Mouse (Mus musculus) hindbrain, postnatal 0 days (tissue): ENCODE results near the gene Lrp4. TPM values are rescaled to one million over a fixed set of nuclear protein-coding genes. Genes with fewer than 3 reads are reported as not detected.

Experiments used
- ATAC-seq: fragments of 200-750 bp; cut with Nextera tagmentation; 2 replicates; pipeline ENCODE4 v1.8.0; 2017; ENCODE audit warnings: mild to moderate bottlenecking, moderate TSS enrichment, moderate library complexity
- DNase-seq: peaks from one replicate; pipeline ENCODE4 v3.0.0-alpha.2; 2015; ENCODE audit warnings: low spot score
- H3K27ac ChIP-seq: fragments of 300-500 bp; sonication (generic); 2 replicates; pipeline ENCODE4 v1.5.1; 2014; ENCODE audit warnings: mild to moderate bottlenecking
- H3K27me3 ChIP-seq: fragments of 300-500 bp; sonication (generic); 2 replicates; pipeline ENCODE4 v1.6.1; 2014; ENCODE audit warnings: low read length, mixed read lengths; ENCODE audit not compliant: insufficient read depth
- H3K36me3 ChIP-seq: fragments of 300-500 bp; sonication (generic); 2 replicates; pipeline ENCODE4 v1.6.1; 2014; ENCODE audit warnings: low read length, mixed read lengths; ENCODE audit not compliant: insufficient read depth
- H3K4me1 ChIP-seq: fragments of 300-500 bp; sonication (generic); 2 replicates; pipeline ENCODE4 v1.6.1; 2014; ENCODE audit warnings: antibody characterized with exemption, low read length, mixed read lengths; ENCODE audit not compliant: insufficient read depth
- H3K4me2 ChIP-seq: fragments of 300-500 bp; sonication (generic); 2 replicates; pipeline ENCODE4 v1.6.1; 2014; ENCODE audit warnings: low read depth, mild to moderate bottlenecking, low read length, moderate library complexity, mixed read lengths
- H3K4me3 ChIP-seq: fragments of 300-500 bp; sonication (generic); 2 replicates; pipeline ENCODE4 v1.5.1; 2014; ENCODE audit warnings: low read length
- H3K9ac ChIP-seq: fragments of 300-500 bp; sonication (generic); replicated peaks from 2 replicates; pipeline ENCODE4 v1.6.1; 2014; ENCODE audit warnings: mild to moderate bottlenecking, low read length, moderate library complexity, mixed read lengths
- H3K9me3 ChIP-seq: fragments of 300-500 bp; sonication (generic); 2 replicates; pipeline ENCODE4 v1.6.1; 2016; ENCODE audit warnings: low read length, mixed read lengths
- CTCF ChIP-seq: IDR thresholded peaks from 2 replicates; pipeline ENCODE4 v1.5.1; 2016; ENCODE audit warnings: antibody characterized with exemption, control low read depth, low read depth
- WGBS: fragments of 180-500 bp; shearing (Covaris S2); extraction: QIAGEN DNeasy Blood & Tissue Kit; methylation state at CpG from one replicate; pipeline ENCODE4 v1.1.7; 2014; 5-methylcytosine and 5-hydroxymethylcytosine counted together
- polyA plus RNA-seq: library from polyadenylated mRNA; unstranded; fragments of >200 nt; fragmentation: Nextera tagmentation; extraction: Ambion mirVana; gene quantifications from 2 replicates; pipeline ENCODE4 v1.2.1, GENCODE M21; 2015
- total RNA-seq: library from RNA; depleted of rRNA; stranded (reverse); fragments of >200 nt; gene quantifications from 2 replicates; pipeline ENCODE4 v1.2.3, GENCODE M21; 2014

Gene Lrp4
- total and polyA plus RNA-seq, 2 experiments from 2014 or later: 4.9 to 28.0 TPM

DNA sequence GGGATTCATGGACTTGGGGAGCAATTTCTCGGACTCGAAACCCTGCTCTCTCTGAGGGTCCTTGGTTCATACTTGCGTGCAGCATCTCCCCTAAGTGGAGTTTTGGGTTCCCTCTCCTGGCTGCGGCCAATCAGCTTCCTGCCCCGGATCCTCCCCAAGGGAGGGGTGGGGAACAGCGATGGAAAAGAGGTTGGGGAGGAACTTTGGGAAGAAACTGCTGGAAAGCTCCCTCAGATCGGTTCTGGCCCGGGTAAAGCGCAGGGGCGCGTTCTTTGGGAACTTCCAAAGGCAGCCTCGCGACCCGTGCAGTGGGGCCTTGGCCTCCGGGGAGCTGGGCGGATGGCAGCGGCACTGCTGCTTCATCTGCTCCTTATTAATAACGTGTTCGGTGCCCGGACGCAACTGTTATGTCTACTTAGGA lies 951 bp downstream of the Lrp4 start:
- H3K4me3 ChIP-seq: peak overlapping the region; percentile 72
- DNase-seq (peak; percentile 58), ATAC-seq (no peak)
- TF ChIP-seq CTCF: no peak
- peak overlapping the region; percentile 99 for H3K4me2 ChIP-seq
- no peaks in the 10 kb centered on the region for H3K27me3 ChIP-seq
- WGBS: 0% methylated on average over 21 of the region's 21 CpGs
- H3K4me1 ChIP-seq: peaks cover 11% of the 10 kb centered on the region; the same call in 1 of the 2 replicates
- H3K9ac ChIP-seq: peak overlapping the region; percentile 76
- H3K27ac ChIP-seq: peak overlapping the region; percentile 77
- no peaks in the 10 kb centered on the region for H3K9me3 ChIP-seq
- no peaks in the 10 kb centered on the region for H3K36me3 ChIP-seq

- H3K9ac ChIP-seq: peak overlapping the region; percentile 76
- H3K4me1 ChIP-seq: peaks cover 11% of the 10 kb centered on the region; the same call in 1 of the 2 replicates
- WGBS: under 1% methylated on average over 32 of the region's 32 CpGs
- TF ChIP-seq CTCF: peak; percentile 49; the same call in 1 of the 2 replicates
- no peaks in the 10 kb centered on the region for H3K36me3 ChIP-seq
- DNase-seq (peak; percentile 75), ATAC-seq (peak; percentile 73)
- H3K4me2 ChIP-seq: peak overlapping the region; percentile 99
- H3K4me3 ChIP-seq: peak overlapping the region; percentile 72
- H3K9me3 ChIP-seq: no peaks in the 10 kb centered on the region
- no peaks in the 10 kb centered on the region for H3K27me3 ChIP-seq
- peak overlapping the region; percentile 77 for H3K27ac ChIP-seq
These were observed 1.5 kb downstream of the Lrp4 start for GRCm38 (mm10) chr2:91458673-91459391.

GRCm38 (mm10) chr2:91460076-91460475 lies 2.8 kb downstream of the Lrp4 start:
- peak; percentile 44 for TF ChIP-seq CTCF
- Histone ChIP-seq H3K36me3 (no peaks in the 10 kb centered on the region), H3K4me3 (0 out of 2 replicates have a peak overlapping the region, but pooled peaks have one; percentile 72), H3K4me1 (peaks cover 11% of the 10 kb centered on the region; the same call in 1 of the 2 replicates), H3K9me3 (no peaks in the 10 kb centered on the region), H3K27ac (no peak overlapping the region), H3K9ac (no peak overlapping the region), H3K27me3 (no peaks in the 10 kb centered on the region), H3K4me2 (0 out of 2 replicates have a peak overlapping the region, but pooled peaks have one; percentile 99)
- DNase-seq: no peak
- WGBS: 94% methylated on average over 6 of the region's 6 CpGs
- no peak for ATAC-seq

- H3K36me3 ChIP-seq: no peaks in the 10 kb centered on the region
- no peaks in the 10 kb centered on the region for H3K9me3 ChIP-seq
- no peak overlapping the region for H3K9ac ChIP-seq
- ATAC-seq (no peak), DNase-seq (no peak)
- no peak overlapping the region for H3K4me2 ChIP-seq
- TF ChIP-seq CTCF: no peak
- no peaks in the 10 kb centered on the region for H3K27me3 ChIP-seq
- peaks cover 11% of the 10 kb centered on the region; the same call in 1 of the 2 replicates for H3K4me1 ChIP-seq
- 58% methylated on average over 7 of the region's 7 CpGs for WGBS
- H3K27ac ChIP-seq: no peak overlapping the region
- H3K4me3 ChIP-seq: no peak overlapping the region
These were observed 3.5 kb downstream of the Lrp4 start for GRCm38 (mm10) chr2:91460771-91461170.

DNA sequence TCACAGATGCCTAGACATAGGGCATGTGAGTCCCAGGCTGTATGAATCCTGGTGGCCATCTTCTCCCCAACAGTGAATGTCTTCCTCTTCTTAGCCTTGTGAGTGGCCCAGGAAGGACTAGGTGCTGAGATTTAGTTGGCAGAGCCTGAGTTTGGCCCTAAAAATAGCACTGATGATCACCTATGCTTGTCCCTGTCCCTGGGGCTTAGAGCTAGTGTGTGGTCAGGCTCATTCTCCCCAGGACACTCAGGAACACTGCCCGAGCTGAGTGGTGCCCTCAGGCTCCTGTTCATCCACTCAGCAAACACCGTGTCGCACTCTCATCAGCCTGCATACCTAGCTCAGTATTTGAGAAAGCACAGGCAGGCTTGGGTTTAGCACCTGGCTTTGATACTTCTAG lies 4.0 kb downstream of the Lrp4 start:
- 61% methylated on average over 3 of the region's 3 CpGs for WGBS
- no peak for TF ChIP-seq CTCF
- H3K4me2 ChIP-seq: no peak overlapping the region
- ATAC-seq: no peak
- H3K27ac ChIP-seq: no peak overlapping the region; the same call in 1 of the 2 replicates
- H3K9me3 ChIP-seq: no peaks in the 10 kb centered on the region
- H3K9ac ChIP-seq: no peak overlapping the region
- H3K27me3 ChIP-seq: no peaks in the 10 kb centered on the region
- H3K4me3 ChIP-seq: no peak overlapping the region
- peaks cover 11% of the 10 kb centered on the region; the same call in 1 of the 2 replicates for H3K4me1 ChIP-seq
- no peak for DNase-seq
- H3K36me3 ChIP-seq: no peaks in the 10 kb centered on the region

DNA sequence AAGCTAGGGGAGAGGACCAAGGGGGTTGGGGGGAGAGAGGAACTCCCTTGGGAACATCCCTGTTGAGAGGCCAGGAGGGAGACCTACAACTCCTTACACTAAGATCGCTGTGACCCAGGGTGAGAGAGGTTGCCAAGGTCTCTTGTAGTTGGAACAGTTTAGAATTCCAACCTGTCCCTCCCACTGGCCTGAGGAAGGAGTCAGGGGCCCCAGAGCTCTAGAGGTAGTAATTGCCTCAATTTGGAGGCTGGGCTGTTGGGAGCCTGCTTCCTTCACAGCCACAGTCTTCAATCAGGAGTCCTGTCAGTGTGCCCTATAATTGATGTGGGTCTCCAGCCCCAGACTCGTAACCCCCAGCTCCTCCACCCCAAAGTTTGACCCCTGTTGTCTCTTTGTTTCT lies 4.9 kb downstream of the Lrp4 start:
- Histone ChIP-seq H3K9me3 (no peaks in the 10 kb centered on the region), H3K36me3 (no peaks in the 10 kb centered on the region), H3K4me2 (peak overlapping the region; percentile 46), H3K4me1 (peaks cover 11% of the 10 kb centered on the region; the same call in 1 of the 2 replicates), H3K9ac (0 out of 2 replicates have a peak overlapping the region, but pooled peaks have one; percentile 41), H3K27ac (no peak overlapping the region), H3K4me3 (no peak overlapping the region), H3K27me3 (no peaks in the 10 kb centered on the region)
- TF ChIP-seq CTCF: no peak
- ATAC-seq (no peak), DNase-seq (no peak)
- 8% methylated on average over 2 of the region's 2 CpGs for WGBS

DNA sequence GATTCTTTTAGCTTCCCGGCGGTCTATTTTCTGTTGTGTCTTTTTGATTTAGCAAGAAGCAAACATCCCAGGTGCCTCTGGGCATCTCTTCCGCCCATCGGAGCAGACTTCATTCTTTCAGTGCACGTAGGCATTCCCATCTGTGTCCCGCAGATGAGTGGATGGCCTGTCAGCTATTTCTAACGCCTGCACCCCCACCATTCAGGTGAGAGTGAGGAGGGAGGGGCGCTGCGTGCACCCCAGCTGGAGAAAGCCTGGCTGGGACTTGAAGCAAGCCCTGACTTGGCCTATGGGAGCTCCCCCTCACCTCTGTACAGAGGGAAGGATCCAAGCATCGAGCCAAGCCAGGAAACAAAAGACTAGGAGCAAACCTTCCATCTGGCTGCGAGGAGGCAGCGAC lies 5.4 kb downstream of the Lrp4 start:
- no peak overlapping the region for H3K27ac ChIP-seq
- H3K4me1 ChIP-seq: peaks cover 11% of the 10 kb centered on the region; the same call in 1 of the 2 replicates
- ATAC-seq (no peak), DNase-seq (no peak)
- H3K9ac ChIP-seq: peak overlapping the region; percentile 41; the same call in 1 of the 2 replicates
- H3K9me3 ChIP-seq: no peaks in the 10 kb centered on the region
- WGBS: 7% methylated on average over 12 of the region's 12 CpGs
- no peaks in the 10 kb centered on the region for H3K27me3 ChIP-seq
- H3K4me3 ChIP-seq: no peak overlapping the region
- H3K4me2 ChIP-seq: peak overlapping the region; percentile 46
- no peak for TF ChIP-seq CTCF
- no peaks in the 10 kb centered on the region for H3K36me3 ChIP-seq
